Mouse (Mus musculus) heart, postnatal 0 days (tissue): Measurements from ENCODE around the gene Stra6.

Experiments used
- CTCF ChIP-seq: IDR thresholded peaks from 2 replicates; pipeline ENCODE4 v1.5.1; 2016; ENCODE audit warnings: antibody characterized with exemption, control low read depth, low read depth
- EP300 ChIP-seq: IDR thresholded peaks from 2 replicates; pipeline ENCODE4 v1.6.1; 2016; ENCODE audit warnings: antibody characterized with exemption, low read depth

DNA sequence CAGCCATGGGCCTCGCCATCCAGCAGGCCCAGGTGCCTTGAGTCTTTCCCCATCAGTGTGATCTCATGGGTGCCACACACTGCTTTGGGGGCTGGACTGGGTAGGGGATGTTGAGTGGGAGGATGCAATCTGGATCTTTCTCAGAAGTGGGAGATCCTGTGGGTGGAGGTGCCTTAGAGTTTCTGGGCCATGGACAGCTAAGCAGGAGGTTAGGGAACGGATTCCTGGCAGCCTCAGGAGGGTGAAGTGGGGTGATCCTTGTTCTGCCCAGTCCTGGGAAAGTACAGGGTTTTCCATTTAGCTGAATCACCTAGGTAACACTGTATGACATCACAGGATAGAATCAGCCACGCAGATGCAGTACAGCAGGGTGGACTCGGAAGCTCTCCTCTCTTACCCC lies 38.4 kb downstream of the Stra6 start:
- TF ChIP-seq EP300 (no peak), CTCF (no peak)
